Mouse (Mus musculus) central nervous system, embryonic 14 days (tissue): ENCODE results near the gene Bbs10. TPM values are rescaled to one million over a fixed set of nuclear protein-coding genes. Genes with fewer than 3 reads are reported as not detected.

ENCODE experiments used
- polyA plus RNA-seq: library from polyadenylated mRNA; depleted of rRNA; stranded (reverse); fragments of >200 nt; gene quantifications from 2 replicates; pipeline ENCODE4 v1.2.3, GENCODE M21; 2012; rRNA removed

Gene Bbs10
- polyA plus RNA-seq: 4.6 and 4.9 TPM in 2 replicates

DNA sequence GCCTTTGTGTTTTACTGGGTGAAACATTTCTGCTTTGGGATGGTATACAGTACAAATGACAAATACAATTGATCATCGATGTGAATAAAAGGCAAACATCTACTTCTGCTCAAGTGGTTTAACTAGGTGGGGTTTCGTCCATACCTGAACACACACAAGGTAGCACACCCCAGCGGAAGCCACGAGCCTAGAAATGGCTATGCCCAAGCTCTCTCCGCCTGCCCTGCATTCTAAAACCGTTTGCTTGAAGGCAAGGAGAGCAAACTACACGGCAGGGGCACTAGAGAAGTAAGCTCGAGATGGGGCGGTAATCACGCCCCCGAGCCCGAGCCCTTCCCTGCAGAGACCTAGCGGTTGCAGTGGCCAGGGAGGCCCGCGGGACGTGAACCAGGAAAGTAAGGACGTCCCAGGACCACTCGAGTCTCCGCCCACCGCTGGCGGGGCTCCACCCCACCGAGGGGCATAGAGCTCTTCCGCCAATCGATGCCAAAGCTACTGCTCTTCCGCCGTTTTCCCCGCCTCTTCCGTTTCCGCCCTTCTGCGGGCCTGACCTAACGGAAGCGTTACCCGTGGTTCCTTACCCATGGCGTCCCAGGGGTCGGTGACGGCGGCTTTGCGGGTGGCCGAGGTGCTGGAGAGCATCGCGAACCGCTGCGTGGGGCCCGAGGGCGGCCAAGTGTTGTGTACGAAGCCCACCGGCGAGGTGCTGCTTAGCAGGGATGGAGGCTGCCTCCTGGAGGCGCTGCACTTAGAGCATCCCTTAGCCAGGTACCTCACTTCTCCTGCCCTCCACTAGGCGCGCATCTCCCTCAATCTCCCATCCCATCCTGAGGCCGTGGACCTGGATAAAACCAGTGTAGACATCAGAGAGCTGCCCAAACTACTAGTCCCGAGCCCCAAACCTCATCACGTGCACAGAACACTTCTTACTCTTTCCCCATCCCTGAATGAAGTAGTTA is at the start of gene Bbs10:
Gene Bbs10 (plus strand): TSS at position 540 of the 959 bp plus-strand sequence.

Other genes starting within 250 kb of the Bbs10 start
- 17.6 and 20.4 TPM in 2 replicates for gene Osbpl8, start 133.9 kb upstream of the Bbs10 start, polyA plus RNA-seq
- 299 and 313 TPM in 2 replicates for gene Nap1l1, start 174.5 kb downstream of the Bbs10 start, polyA plus RNA-seq
- gene Phlda1, start 207.6 kb downstream of the Bbs10 start, polyA plus RNA-seq: 29.2 and 42.7 TPM in 2 replicates